Mouse (Mus musculus) layer of hippocampus, adult 11-12 months (tissue): ENCODE measurements around the gene Zfp266.
"Not testable (repeated sequence)": the region's sequence is repeated elsewhere in the genome, so short reads cannot be mapped to it uniquely, and the experiment has no call there.

Experiments
- DNase-seq: peaks from one replicate; pipeline ENCODE4 v3.0.0; 2022; ENCODE audit warnings: low spot score

The Zfp266 gene

DNA sequence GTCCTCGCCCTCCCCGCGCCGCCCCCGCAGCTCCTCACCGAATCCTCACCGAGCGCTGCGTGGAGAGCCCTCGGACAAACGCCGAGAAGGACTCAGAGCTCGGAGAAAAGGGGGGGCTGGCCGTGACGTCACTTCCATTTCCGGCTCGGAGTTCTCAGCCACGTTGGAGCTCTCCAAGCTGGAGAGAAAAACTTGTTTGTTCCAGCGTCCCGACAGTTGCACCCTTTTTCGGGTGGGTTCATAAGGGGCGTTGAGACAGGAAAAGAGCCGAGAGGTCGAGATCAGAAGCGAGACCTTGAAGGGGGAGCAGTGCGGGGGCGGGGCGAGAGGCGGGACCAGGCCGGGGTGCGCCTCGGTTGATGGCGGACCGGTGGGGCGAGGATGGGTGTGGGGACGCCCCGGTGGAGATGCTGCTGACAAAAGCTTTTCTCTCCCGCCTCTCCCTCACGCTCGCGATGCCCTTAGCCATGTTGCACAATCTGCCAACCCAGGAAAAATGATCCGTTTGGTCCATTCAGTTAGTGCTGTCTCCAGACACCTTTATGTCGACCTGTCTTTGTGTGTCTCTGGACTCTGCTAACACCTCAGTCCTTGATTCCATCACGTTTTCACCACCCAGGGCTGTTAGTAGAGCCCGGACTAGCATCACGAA is at the start of gene Zfp266:
Gene Zfp266, minus strand, starts transcription at position 112 of the 652 bp plus-strand sequence.
- DNase-seq = peak; percentile 91

DNA sequence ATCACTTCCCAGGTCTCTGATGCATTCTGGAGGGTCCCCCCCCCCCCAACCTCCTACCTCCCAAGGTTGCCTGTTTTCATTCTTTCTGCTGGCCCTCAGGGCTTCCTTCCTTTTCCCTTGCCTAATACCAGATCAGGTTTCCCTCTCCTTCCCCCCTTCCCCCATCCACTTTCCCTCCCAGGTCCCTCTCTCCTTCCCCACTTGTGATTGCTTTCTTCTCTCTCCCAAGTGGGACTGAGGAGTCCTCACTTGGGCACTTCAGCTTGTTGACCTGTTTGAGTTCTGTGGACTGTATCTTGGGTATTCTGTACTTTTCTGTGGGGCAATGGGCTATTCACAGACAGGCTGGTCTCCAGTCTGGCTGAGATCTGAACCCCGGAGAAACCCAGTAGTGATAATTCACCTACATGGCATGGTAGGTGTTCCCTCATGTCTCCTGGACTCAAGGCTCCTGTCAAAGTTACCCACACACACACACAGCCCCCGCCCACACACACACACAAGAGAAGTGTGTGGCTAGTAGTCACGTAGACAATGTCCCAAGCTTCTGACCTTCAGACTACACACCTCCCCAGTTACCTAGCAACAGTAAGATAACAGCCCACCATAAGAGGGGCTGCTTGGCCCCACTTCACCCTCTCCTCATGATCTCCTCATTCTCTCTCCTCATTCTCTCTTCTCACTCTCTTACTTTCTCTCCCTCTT is 44.3 kb upstream of the Zfp266 start:
- DNase-seq = not testable (repeated sequence)

DNA sequence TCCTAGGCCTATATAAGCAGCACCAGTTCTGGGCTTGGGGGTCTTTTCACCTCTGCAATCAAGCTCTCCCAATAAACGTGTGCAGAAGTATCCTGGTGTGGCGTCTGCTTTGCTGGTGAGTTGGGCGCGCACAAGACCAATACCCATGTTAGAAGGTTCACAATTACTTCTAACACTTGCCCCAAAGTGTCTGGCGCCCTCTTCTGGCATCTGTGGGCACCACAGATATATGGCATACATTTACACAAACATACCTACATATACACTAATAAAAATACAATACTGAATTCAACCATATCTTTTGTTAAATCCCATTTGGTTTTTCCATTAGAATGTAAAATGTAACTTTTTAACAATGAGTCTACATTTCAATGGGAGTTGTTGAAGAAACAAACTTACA is 41.0 kb upstream of the Zfp266 start:
- no peak for DNase-seq

DNA sequence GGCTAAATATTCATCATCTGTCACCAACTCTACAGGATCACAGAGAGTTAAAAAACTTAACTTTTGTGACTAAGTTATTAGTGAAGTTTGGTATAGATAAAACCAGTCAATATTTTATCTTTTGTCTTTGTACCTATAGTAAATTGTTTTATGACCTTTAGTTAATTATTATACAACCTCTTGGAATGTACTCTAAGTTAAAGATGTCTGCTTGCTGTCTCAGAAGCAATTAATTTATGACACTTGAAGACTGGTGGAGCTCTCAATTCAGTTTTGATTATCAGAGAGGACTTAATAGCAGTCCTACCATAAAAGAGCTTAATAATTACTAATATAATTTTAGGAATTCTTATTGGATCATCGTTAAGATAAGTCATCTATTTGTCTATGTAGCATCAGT is 31.5 kb upstream of the Zfp266 start:
- DNase-seq = no peak

DNA sequence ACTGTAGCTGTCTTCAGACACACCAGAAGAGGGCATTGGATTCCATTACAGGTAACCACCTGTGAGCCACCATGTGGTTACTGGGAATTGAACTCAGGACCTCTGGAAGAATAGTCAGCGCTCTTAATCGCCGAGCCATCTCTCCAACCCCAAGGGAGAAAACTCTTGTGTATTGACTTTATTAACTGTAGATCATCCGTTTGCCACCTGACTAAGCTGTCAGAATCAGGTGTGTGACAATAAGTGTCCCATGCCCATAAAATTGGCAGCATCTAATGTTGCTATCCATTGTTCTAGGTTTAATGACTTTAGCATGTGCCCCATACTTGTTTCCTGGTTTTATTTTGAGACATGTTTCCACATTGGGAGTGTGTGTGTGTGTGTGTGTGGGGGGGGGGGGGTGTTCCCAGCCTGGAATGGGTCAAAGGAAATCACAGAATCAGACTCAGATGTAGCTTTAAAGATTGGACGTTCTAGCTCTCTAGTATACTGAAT is 30.6 kb upstream of the Zfp266 start:
- no peak for DNase-seq

DNA sequence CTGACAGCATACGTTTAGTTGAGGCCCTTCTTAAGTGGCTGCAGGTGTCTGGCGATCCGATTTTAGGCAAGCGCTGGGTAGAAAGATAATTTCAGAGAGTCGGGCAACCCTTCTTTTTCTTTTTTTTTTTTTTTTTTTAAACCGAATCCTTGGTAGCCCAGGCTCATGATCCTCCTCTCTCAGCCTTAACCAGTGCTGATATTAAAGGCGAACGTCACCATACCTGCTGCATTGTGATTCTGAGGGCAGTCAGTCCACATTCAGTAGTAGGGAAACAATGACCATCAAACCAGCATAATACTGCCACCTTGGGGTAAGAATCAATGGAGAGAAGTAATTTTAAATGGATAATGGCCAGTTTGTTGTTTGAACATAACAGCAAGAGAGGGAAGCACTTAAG is 23.9 kb upstream of the Zfp266 start:
- DNase-seq = peak; percentile 12

DNA sequence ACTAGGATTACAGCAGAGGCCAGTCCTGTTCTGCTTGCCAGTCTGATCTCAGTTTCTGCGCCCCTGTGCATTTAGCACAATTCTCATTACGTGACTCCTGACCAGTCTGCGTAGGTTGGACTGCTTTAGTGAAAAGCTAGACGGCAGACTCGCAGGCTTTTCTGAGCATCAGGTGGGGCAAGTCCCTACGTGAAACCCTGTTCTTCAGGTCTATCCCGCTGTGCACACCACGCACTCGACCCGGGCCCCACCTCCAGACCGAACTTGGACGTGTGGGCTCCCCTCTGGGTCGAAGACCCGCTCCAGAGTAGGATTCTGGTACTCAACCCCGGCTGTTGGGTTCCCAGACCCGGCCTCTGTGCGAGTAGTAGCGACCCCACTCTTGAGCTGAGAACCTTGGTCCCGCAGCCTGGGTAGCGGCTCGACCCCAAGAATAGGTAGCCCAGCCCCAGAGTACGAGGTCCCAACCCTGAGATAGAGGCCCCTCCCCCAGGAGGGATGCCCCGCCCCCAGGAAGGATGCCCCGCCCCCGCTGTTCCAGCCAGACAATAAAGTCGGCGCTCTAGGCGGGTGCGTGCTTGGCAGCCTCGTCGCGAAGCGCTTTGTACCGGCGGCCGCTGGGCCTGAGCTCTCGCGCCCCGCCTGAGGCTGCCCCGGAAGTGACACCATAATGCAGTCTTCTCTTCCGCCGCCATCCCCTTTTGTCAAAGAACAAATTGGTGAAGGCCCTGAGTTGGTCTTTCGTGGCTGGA is 23.0 kb upstream of the Zfp266 start:
- peak; percentile 80 for DNase-seq

DNA sequence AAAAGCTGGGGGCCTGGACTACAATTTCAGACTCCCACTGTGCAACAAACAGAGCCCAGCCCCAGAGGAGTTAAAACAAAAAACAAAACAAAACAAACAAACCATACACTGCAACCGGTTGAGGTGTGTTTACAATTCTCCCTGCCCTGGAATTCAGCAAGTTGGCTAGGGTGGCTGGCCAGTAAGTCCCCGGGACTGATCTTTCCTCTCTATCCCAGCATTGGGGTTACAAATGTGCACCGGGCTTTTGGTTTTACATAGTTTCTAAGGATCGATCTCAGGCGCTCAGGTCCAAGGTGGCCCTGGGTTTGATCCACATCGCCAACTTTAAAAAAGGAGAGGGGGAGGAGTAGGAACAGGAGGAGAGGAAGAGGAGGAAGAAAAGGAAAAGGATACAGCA is 22.3 kb upstream of the Zfp266 start:
- no peak for DNase-seq

DNA sequence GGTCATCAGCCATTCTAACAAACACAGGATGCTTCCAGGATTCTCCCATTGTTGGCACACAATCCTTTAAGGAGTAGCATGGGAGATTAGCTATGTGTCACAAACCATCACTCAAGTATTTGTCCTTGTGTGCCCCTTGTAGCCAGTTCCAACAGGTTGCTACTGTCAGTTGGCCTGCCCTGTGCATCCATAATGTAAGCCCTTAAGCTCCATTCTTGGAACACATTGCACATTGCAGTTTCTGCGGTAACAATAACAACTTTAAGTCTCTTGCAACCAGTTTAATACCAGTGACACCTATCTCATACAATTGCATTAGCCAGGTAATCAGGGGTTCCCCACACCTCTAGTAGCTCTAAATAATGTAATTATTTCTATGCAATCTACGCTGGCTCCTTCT is 15.4 kb upstream of the Zfp266 start:
- no peak for DNase-seq

DNA sequence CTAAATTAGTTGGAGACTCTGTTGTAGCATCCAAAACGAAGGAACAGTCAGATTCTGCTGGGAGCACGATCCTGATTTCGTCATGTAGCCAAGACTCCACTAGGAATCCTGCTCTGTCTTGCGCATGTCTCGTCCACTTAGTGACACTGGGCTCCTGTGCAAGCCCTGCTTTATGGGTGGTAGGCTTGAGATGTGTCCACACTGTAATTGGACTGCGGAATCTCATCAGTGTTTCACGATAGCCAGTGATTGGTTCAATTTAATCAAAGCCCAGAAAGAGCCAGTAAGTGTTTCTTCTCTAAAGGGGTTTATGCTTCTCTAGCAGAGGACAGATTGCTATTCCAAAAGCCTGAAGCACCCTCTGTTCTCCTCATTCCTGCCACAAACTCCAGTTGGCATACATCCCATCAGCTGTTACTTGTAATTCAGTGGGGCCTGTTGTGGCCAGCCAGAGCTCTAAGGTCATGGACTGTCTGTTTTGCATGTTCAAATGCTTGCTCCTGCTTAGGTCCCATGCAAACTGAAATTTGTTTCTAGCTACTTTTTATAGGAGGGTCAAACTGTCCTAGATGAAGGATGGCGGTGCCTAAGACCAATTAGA is 13.2 kb upstream of the Zfp266 start:
- peak; percentile 35 for DNase-seq

DNA sequence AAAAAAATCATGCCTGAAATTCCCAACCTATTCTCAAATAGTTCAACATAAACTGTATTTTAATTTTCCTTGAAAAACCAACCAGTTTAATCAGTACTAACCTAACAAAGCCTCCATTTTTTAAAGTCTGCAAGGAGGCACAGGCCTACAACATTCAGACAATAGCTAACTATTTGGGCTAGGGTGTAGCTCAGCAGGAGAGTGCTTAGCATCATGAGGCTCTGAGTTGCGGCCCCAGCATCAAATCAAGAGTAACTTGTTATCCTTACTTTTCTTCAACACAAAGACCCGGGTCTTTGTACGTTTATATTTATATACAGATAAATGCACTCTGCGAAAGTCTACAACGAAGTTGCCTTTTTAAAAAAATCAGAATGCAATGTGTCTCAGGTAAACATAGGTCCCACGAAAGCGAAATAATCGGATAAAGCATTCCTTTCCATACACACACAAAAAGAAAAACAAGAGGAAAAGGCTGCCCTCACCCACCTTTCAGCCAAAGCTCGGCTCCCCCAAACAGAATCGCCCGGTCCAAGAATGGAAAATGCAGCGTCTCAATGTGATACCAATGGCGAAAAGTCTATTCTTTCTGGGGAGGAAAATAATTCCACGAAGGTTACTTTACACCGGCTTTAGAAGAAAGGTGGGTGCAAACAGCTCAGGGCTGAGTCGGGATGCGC is 546 bp downstream of the Zfp266 start:
- DNase-seq = no peak

DNA sequence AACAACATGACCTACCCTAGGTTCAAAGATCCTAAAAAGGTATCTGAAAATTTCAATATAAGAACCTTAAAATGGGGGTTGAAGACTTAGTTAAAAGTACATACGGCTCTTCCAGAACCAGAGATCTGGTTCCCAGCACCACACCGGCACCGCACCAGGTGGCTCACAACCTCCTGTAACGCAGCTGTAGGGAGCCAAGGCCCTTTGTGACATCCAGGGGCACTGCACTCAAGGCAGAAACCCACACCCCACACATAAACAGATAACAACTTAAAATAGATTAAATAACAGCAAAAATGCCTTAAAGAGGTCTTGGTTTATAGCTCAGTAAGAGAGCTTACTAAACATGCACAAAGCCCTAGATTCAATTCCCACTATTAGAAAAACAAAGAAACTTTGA is 1.3 kb downstream of the Zfp266 start:
- DNase-seq = no peak

DNA sequence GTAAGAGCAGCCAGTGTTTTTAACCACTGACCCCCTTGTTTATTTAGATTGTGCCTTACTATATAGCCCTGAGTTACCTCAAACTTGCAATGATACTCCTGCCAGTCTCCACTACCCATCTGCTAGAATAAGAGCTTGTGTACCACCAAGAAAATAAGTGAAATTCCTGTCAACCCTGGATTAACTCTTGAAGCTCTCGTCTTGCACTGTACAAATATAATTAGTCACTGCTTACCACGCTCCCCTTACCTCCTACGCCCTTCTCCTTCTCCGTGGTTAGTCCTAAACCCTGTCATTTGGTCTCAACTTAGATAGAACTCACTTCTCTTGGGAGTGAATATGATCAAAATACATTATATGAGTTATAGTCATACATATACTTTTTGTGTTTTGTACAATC is 2.5 kb downstream of the Zfp266 start:
- DNase-seq = no peak

DNA sequence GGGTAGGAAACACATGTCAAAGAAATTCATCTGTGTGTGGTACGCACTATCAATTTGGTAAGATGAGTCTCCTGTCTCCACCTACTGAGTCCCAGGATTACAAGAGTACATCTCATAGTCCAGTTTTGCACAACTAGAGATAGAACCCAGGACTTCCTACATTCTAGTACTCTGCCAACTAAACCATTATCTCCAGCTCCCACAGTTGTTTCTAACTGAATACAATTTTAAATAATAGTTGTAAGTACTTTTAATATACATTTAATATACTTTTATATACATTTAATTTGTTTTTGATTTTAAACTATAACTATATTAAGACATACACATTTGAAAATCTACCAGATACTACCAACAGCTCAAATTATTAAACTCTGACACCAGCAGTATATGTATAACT is 3.5 kb downstream of the Zfp266 start:
- no peak for DNase-seq

DNA sequence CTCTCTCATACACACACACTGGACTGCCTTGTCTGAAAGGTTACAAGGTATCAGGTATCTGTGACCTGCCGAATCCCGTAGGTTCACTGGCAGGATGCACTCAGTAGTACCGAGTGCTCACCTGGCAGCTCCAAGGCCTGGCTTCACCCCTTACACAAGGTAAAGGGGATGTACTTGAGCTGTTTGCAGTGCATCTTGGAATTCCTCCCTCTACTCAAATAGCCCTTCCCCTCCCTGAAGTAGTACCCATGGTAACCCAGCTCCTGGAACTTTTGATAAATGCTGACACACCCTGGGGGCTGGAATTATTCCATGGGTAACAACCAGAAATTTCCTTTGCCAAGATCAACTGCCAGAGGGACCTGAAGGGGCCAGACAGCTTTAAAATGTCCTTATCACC is 7.2 kb downstream of the Zfp266 start:
- DNase-seq = no peak

DNA sequence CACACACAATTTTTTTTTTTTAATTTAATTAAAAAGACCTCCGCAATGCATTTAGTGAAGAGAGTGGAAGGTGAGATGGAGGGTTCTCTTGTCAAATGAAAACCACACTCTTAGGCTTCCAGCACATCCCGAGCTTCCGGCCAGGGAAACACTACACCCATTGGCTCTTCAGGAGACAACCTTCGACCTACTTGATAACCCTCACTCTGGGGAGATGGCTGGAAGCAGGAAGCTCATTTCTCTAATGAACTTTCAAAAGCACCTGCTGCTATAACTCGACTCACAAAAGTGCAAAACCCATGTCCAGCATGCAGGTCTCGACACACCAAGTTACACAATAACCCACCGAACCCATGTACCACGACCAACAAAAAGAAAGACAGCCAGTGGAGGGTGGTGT is 8.5 kb downstream of the Zfp266 start:
- no peak for DNase-seq

DNA sequence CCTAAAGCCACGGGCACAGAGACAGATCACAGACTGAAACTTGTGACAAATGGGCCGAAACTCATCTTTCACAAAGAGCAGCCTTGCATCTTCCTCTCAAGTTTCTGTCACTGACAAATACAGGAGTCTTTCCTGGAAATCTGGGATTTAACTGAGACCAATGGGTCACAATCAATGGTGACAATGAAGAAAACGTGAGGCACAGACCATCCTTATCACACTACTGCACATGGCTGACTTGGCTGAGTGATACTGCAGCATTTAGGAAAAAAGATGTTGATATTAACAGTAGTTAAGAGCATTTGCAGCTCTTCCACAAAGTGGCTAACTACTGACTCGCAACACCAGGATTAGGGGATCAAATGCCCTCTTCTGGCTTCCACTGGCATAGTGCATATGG is 9.6 kb downstream of the Zfp266 start:
- DNase-seq = no peak

DNA sequence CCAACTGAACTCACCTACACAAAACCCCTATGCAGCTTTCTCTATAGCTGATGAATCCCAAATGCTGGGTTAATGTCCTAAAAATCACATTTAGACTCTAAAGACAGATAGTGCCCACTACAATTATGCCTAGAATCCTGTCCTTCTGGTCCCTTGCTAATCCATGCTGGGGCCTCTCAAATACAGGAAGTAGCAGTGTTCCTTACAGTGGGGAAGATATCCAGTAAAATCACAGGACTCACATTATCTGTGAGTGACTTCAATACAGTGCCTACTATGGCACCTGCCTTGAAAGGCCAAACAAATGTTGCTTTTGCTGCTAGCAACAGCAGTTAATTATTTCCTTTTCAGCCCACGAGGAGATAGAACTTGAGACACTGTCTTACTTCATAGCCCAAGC is 10.9 kb downstream of the Zfp266 start:
- DNase-seq = no peak

DNA sequence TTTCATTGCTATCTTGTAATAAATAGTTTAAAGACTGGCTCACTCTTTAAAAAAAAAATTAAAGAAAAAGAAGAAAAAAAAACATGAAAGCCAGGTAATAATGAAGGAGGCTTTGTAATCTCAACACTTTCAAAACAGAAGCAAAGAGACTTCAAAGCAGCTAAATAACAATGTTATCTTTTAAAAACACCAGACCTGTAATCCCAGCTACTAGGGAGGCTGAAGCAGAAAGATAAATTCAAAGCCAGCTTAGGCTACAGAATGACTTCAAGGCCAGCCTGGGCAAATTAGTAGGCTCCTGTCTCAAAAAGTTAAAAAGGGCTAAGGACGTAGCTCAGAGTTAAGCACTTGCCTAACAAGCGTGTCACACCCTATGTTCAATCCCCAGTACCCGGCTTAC is 11.5 kb downstream of the Zfp266 start:
- no peak for DNase-seq

DNA sequence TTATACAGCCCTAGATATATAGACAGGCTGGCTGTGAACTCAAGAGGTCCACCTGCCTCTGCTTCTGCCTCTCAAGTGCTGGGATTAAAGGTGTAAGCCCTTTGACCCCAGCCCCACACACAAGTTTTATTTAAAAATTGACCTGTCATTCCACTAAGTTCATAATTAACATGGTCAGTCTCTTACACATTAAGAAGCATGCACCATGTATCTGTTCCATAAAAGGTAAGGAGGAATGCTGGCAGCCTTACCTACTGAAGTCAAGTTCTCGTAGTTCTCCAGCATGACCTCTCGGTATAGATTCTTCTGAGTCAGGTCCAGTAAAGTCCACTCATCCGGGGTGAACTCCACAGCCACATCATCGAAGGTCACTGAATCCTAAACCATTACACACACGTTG is 16.4 kb downstream of the Zfp266 start:
- DNase-seq = no peak

DNA sequence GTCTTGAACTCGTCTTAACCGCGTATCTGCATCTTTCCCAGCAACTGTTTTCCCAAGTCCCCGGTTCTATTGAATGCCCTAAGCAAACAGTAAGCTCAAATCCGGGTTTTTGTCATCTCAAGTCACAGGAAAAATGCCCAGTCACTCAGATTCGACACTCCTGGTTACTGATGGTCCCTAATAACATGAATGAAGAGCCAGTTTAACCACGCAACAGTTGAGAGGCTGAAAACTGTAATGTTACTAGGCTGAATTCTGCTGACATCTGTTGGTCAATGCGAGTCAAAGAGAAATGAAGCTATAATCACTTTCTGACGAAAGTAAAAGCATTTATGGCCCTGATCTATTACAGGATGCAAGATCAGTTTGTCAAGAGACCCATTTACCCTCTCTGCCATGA is 27.9 kb downstream of the Zfp266 start:
- peak; percentile 11 for DNase-seq
